Mouse (Mus musculus) liver, adult 2 months (tissue): ENCODE measurements around the gene Spint3. TPM values are rescaled to one million over a fixed set of nuclear protein-coding genes. Genes with fewer than 3 reads are reported as not detected.

Experiments used
- DNase-seq: peaks from one replicate; pipeline ENCODE4 v3.0.0-alpha.2; 2011; ENCODE audit warnings: low read depth, low spot score; ENCODE audit errors: extremely low read depth
- H3K27ac ChIP-seq: fragments of 200-500 bp; replicated peaks from 2 replicates; pipeline ENCODE4 v1.5.1; 2012; ENCODE audit warnings: low read depth, mild to moderate bottlenecking, control low read depth, inconsistent platforms, low read length; ENCODE audit not compliant: insufficient read depth
- H3K27me3 ChIP-seq: fragments of 200-500 bp; 2 replicates; pipeline ENCODE4 v1.6.1; 2012; ENCODE audit warnings: mild to moderate bottlenecking, moderate library complexity, low read length, inconsistent platforms; ENCODE audit not compliant: control insufficient read depth, insufficient read depth
- H3K36me3 ChIP-seq: fragments of 200-500 bp; 2 replicates; pipeline ENCODE4 v1.6.1; 2012; ENCODE audit warnings: low read length, inconsistent platforms; ENCODE audit not compliant: control insufficient read depth, insufficient read depth
- H3K4me1 ChIP-seq: fragments of 200-500 bp; 2 replicates; pipeline ENCODE4 v1.6.1; 2011; ENCODE audit warnings: low read length; ENCODE audit not compliant: control insufficient read depth, insufficient read depth
- H3K4me3 ChIP-seq: fragments of 200-500 bp; 2 replicates; pipeline ENCODE4 v1.5.1; 2011; ENCODE audit warnings: low read depth, mild to moderate bottlenecking, control low read depth, low read length, moderate library complexity; ENCODE audit not compliant: insufficient read depth
- H3K79me2 ChIP-seq: fragments of 200-500 bp; 2 replicates; pipeline ENCODE4 v1.6.1; 2012; ENCODE audit warnings: inconsistent platforms, mild to moderate bottlenecking, low read length, moderate library complexity; ENCODE audit not compliant: control insufficient read depth, insufficient read depth
- H3K9ac ChIP-seq: fragments of 200-500 bp; 2 replicates; pipeline ENCODE4 v1.6.1; 2012; ENCODE audit warnings: low read depth, mild to moderate bottlenecking, control low read depth, inconsistent platforms, low read length
- CTCF ChIP-seq: fragments of 200-500 bp; IDR thresholded peaks from 2 replicates; pipeline ENCODE4 v1.5.1; 2011; ENCODE audit warnings: low read depth, low read length, control low read depth
- POLR2A ChIP-seq: fragments of 200-500 bp; IDR thresholded peaks from 2 replicates; pipeline ENCODE4 v1.6.1; 2011; ENCODE audit warnings: low read length, control low read depth; ENCODE audit not compliant: insufficient read depth; ENCODE audit errors: extremely low read depth
- WGBS: fragments of 180-500 bp; shearing (Covaris S2); methylation state at CpG from one replicate; pipeline ENCODE4 v1.1.7; 2018; 5-methylcytosine and 5-hydroxymethylcytosine counted together
- polyA plus RNA-seq: library from polyadenylated mRNA; depleted of rRNA; stranded (reverse); fragments of >200 nt; gene quantifications from 2 replicates; pipeline ENCODE4 v1.2.3, GENCODE M21; 2012
- total RNA-seq: library from RNA; depleted of rRNA; stranded (reverse); fragments of >200 nt; gene quantifications from 2 replicates; pipeline ENCODE4 v1.2.3, GENCODE M21; 2014

Gene Spint3
- total and polyA plus RNA-seq, 2 experiments: not detected

GRCm38 (mm10) chr2:164567460-164567859 lies 5.8 kb downstream of the Spint3 start:
- 31% methylated on average over 5 of the region's 5 CpGs for WGBS
- TF ChIP-seq CTCF (no peak), POLR2A (no peak)
- peak; percentile 47 for DNase-seq

GRCm38 (mm10) chr2:164566997-164567396 lies 6.3 kb downstream of the Spint3 start:
- Histone ChIP-seq H3K4me1 (peaks cover 5% of the 10 kb centered on the region), H3K79me2 (no peaks in the 10 kb centered on the region), H3K9ac (no peak overlapping the region), H3K36me3 (no peaks in the 10 kb centered on the region), H3K27me3 (no peaks in the 10 kb centered on the region), H3K27ac (no peak overlapping the region), H3K4me3 (no peak overlapping the region)
- WGBS: 83% methylated on average over 2 of the region's 2 CpGs
- no peak for DNase-seq
- TF ChIP-seq CTCF: peak; percentile 7; the same call in 1 of the 2 replicates
- no peak for TF ChIP-seq POLR2A

More at GRCm38 (mm10) chr2:164567460-164567859, 5.8 kb downstream of the Spint3 start:
- H3K79me2 ChIP-seq: no peaks in the 10 kb centered on the region
- H3K9ac ChIP-seq: no peak overlapping the region
- no peak overlapping the region for H3K27ac ChIP-seq
- no peak overlapping the region for H3K4me3 ChIP-seq
- no peaks in the 10 kb centered on the region for H3K36me3 ChIP-seq
- H3K4me1 ChIP-seq: peaks cover 3% of the 10 kb centered on the region; the same call in 1 of the 2 replicates
- no peaks in the 10 kb centered on the region for H3K27me3 ChIP-seq

GRCm38 (mm10) chr2:164564346-164564745 lies 8.9 kb downstream of the Spint3 start:
- peaks cover 5% of the 10 kb centered on the region for H3K4me1 ChIP-seq
- DNase-seq: no peak
- H3K36me3 ChIP-seq: no peaks in the 10 kb centered on the region
- TF ChIP-seq POLR2A: no peak
- TF ChIP-seq CTCF: no peak
- H3K27ac ChIP-seq: no peak overlapping the region
- H3K79me2 ChIP-seq: no peaks in the 10 kb centered on the region
- H3K4me3 ChIP-seq: no peak overlapping the region
- H3K9ac ChIP-seq: no peak overlapping the region
- WGBS: 67% methylated on average over 5 of the region's 5 CpGs
- no peaks in the 10 kb centered on the region for H3K27me3 ChIP-seq

- peak overlapping the region; percentile 16 for H3K9ac ChIP-seq
- H3K36me3 ChIP-seq: no peaks in the 10 kb centered on the region
- H3K27ac ChIP-seq: no peak overlapping the region
- H3K27me3 ChIP-seq: no peaks in the 10 kb centered on the region
- peak overlapping the region; percentile 40; the same call in 1 of the 2 replicates for H3K4me3 ChIP-seq
- TF ChIP-seq POLR2A (no peak), CTCF (peak; percentile 22)
- peak; percentile 44 for DNase-seq
- H3K4me1 ChIP-seq: peaks cover 5% of the 10 kb centered on the region
- under 1% methylated on average over 32 of the region's 32 CpGs for WGBS
- H3K79me2 ChIP-seq: no peaks in the 10 kb centered on the region
These were observed 9.8 kb downstream of the Spint3 start for GRCm38 (mm10) chr2:164563339-164564038.

GRCm38 (mm10) chr2:164562391-164563188 lies 10.7 kb downstream of the Spint3 start, which contains the start of gene Wfdc2:
TSS of gene Wfdc2 (plus strand) at chr2:164562413.
- Histone ChIP-seq H3K79me2 (no peaks in the 10 kb centered on the region), H3K4me1 (peaks cover 5% of the 10 kb centered on the region), H3K9ac (peak within 1 kb of the TSS; percentile 16; the same call in 1 of the 2 replicates), H3K27me3 (no peaks in the 10 kb centered on the region), H3K4me3 (peak within 1 kb of the TSS; percentile 40; the same call in 1 of the 2 replicates), H3K27ac (no peak within 1 kb of the TSS), H3K36me3 (no peaks in the 10 kb centered on the region)
- 13% methylated on average over 24 of the region's 24 CpGs for whole genome bisulfite sequencing
- peak; percentile 53 for DNase-seq
- no peak for TF ChIP-seq CTCF
- no peak for TF ChIP-seq POLR2A
